Mouse (Mus musculus): Measurements from ENCODE around the gene Emc9. TPM values are rescaled to one million over a fixed set of nuclear protein-coding genes. Genes with fewer than 3 reads are reported as not detected.

Emc9 gene
- total RNA-seq, 2 experiments from 2014 or later: 40.9 to 47.0 TPM

DNA sequence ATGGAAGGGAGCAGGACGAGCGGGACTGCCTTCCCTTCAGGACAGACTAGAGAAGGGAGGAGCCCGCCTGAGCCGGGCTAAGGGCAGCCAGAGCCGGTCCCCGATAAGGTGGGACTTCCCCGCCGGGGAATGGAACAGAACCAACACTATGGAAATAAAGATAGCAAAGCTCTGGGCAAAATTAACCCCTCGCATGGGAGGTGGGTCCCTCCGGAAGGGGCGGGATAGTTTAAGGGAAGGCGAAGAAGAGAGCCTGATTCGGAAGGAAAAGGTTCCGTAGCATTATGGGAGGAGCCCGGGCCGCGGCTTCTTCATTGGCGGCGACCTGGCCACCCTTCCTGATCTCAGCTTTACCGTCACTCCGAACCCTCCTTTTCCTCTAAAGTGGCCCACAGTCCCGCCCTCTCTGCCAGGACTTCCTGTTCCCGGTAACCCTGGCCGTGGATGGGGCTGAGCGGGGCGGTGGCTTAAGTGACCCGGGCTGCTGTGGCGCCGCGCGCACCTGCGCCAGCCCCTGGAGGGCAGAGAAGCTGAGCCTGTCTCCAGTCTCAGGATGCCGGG, 6.3 kb upstream of the Emc9 start, which contains the start of gene Rnf31:
Gene Rnf31, plus strand, starts transcription at position 378 of the 561 bp plus-strand sequence.
- peak; percentile 74 to 87 for DNase-seq (ENCODE audit: low spot score in 2 of 2)

GRCm38 (mm10) chr14:55590748-55591330, 5.7 kb upstream of the Emc9 start, which contains the start of gene Psme2:
Gene Psme2 (minus strand): TSS chr14:55591113.
- DNase-seq (ENCODE audit: low spot score in 2 of 2): peak; percentile 64 to 85

GRCm38 (mm10) chr14:55589771-55590448, 4.8 kb upstream of the Emc9 start:
- DNase-seq (ENCODE audit: low spot score in 2 of 2): no peak

- DNase-seq (ENCODE audit: low spot score in 2 of 2): no peak
These were observed 4.2 kb upstream of the Emc9 start for GRCm38 (mm10) chr14:55589271-55589670.

DNA sequence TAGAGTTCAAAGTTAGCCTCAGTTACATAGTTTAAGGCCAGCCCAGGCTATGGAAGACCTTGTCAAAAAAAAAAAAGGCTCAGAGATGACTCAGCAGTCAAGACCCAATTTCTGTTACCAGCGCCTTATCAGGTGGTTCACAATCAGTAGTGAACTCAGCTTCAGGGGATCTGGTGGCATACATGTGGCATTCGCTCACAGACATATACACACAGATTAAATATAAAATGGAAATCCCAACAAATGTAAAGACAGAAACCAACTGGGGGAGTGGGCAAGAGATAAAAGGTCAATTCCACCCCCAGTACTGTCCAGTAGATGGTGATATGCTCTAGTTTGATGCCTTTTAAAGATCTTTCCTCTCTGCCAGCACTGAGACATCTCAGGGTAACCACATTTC, 1.0 kb upstream of the Emc9 start:
- no peak for DNase-seq (ENCODE audit: low spot score in 2 of 2)

DNA sequence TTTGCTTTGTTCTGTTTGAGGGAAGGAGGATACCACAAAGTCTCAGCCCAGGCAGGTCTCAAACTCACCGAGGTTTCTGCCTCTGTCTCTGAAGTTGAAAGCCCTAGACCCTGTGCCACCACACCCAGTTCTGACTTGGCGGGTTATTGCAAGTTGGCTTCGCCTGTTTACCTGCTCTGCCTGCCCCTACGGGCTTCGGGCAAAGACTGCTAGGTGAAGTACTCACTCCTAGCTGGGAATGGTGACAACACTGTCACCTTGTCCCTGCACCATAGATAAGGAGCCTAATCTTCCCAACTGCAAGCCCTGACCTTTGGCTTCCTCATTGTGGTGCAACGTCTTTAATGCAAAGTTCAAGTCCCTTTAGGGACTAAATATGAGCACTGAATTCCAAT, 461 bp upstream of the Emc9 start:
- no peak for DNase-seq (ENCODE audit: low spot score in 2 of 2)

DNA sequence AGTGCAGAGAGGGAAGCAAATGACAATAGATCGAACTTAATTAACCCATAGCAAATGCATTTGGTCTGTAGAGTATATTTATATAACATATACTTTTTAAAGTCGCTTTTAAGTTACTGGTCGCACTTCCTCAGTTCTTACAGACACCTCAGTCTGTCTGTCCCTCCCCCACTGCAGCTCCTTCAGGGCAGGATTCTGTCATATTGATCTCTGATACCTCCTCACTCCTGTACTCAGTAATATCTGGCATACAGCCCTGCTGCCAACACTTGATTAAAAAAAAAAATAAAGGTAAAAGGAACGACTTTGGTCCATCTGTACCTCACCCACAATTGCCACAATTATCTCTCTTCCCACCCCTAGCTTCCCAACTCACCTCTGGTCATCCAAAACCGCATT, 800 bp downstream of the Emc9 start:
- no peak for DNase-seq (ENCODE audit: low spot score in 2 of 2)

GRCm38 (mm10) chr14:55581981-55582681, 3.0 kb downstream of the Emc9 start:
- no peak for DNase-seq (ENCODE audit: low spot score in 2 of 2)

DNA sequence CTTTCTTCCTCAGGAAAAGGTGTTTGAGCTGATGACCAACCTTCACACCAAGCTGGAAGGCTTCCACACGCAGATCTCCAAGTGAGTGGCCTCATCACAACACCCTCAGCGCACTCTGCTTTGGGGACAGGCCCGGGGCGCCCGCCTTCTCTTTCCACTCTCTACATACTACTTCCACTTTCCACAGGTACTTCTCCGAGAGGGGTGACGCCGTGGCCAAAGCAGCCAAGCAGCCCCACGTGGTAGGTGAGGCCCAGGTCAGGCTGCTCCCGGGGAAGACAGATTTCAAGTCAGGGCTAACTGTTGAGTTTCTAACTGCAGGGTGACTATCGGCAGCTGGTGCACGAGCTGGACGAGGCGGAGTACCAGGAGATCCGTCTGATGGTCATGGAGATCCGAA, 4.4 kb downstream of the Emc9 start:
- no peak for DNase-seq (ENCODE audit: low spot score in 2 of 2)

DNA sequence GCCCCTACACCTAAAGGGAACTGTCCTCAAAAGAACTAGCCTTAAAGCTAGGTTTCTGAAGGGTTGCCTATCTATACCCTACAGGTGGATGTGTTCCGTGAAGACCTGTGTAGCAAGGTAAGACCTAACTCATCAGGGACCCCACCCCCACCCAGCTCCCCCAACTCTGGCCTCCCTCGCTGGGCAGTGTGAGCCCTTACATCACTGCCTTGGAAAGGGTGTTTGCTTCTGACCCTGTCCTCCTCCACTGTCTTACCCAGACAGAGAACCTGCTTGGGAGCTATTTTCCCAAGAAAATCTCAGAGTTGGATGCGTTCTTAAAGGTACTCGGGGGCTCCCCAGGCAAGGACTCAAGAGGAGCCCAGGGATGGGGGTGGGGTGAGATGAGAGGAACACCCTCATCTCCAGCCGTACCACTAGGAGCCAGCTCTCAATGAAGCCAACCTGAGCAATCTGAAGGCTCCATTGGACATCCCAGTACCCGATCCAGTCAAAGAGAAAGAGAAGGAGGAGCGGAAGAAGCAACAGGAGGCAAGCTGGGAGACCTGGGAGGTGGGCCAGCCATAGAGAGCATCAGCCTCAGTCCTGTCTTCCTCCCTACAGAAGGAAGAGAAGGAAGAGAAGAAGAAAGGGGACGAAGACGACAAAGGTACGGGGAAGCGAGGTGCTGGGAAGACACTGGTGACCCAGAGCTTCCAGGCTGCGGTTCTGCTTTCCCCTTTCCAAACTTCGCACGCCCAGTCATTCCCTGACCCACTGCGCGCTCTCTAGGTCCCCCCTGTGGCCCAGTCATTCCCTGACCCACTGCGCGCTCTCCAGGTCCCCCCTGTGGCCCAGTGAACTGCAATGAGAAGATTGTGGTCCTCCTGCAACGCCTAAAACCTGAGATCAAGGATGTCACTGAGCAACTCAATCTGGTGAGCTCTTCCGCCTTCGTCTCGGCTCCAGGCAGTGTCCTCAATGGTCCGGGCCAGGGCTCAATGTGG, 5.3 kb downstream of the Emc9 start:
- DNase-seq (ENCODE audit: low spot score in 2 of 2): no peak

GRCm38 (mm10) chr14:55578668-55579269, 6.3 kb downstream of the Emc9 start:
- DNase-seq (ENCODE audit: low spot score in 2 of 2): peak in 1 of 2 experiments; percentile 48

DNA sequence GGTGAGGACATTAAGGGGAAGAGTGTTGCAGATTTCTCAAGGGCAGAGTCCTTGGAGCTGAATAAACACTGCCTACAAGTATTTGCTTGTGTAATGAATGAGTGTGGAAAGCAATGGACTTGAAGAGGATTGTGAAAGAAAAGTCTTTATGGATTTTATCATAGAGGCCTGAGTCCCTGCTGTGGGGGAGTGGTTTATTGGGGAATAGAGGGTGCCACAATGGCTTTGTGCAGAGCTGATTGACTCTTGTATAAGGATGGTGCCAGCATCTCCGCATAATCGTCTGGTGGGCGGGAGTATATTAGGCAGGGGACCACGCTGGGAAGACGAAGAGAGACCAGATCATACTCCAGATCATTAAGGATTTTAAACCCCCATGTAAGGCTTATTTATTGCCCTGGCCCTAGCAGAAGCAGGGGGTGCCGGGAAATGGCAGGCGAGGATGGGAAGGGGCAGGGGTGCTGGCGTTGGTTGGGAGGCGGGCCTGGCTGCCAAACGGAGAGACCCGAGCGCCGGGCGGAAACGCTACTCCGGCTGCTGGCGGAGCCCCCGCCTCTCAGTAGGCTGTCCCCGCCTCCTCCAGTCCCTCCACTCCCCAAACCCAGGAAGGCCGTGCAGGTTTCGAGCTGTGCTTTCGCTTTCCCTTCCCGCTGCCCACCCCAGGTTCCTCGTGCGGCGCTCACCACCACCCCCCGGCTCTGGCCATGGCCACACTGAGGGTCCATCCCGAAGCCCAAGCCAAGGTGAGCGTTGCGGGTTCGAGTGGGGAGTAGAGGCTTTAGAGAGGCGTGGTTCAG, 7.0 kb downstream of the Emc9 start, which contains the start of gene Psme1:
Gene Psme1, plus strand, starts transcription at position 253 of the 797 bp plus-strand sequence.
- DNase-seq (ENCODE audit: low spot score in 2 of 2): peak; percentile 58 to 70

DNA sequence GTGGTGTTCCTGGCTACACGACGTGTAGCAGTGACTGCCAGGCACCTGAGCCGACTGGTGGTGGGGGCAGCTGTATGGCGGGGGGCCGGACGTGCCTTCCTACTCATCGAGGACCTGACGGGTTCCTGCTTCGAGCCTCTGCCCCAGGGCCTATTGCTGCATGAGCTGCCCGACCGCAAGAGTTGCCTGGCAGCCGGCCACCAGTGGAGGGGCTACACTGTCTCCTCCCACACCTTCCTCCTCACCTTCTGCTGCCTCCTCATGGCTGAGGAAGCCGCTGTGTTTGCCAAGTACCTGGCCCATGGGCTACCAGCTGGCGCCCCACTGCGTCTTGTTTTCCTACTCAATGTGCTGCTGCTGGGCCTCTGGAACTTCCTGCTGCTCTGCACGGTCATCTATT, 8.7 kb downstream of the Emc9 start:
- no peak for DNase-seq (ENCODE audit: low spot score in 2 of 2)

GRCm38 (mm10) chr14:55575711-55576110, 9.4 kb downstream of the Emc9 start:
- no peak for DNase-seq (ENCODE audit: low spot score in 2 of 2)

DNA sequence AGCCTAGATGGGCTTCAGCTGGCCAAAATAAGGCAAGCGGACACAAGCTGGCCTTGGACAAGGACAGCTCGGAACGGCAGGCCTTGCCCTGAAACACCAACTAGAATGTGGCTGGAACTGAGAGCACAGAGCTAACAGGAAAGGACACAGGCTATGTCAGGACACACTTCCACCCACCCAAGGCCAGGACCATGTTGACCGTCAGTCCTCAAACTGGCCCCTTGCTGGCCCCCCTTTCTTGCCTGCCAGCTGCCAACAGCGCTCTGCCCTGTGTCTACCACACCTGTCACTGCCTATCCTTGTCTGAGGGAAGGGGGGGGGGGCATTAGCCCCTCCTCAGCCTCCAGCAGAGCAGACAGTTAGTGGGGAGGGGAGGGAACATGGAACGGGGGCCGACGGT, 9.8 kb downstream of the Emc9 start, which contains the start of gene Fitm1:
Gene Fitm1, plus strand, starts transcription at position 316 of the 400 bp plus-strand sequence.
- no peak for DNase-seq (ENCODE audit: low spot score in 2 of 2)

- DNase-seq (ENCODE audit: low spot score in 2 of 2): no peak
These were observed 13.3 kb downstream of the Emc9 start for GRCm38 (mm10) chr14:55571760-55572159.

GRCm38 (mm10) chr14:55570588-55570987, 14.5 kb downstream of the Emc9 start:
- no peak for DNase-seq (ENCODE audit: low spot score in 2 of 2)

- DNase-seq (ENCODE audit: low spot score in 2 of 2): no peak
These were observed 17.6 kb downstream of the Emc9 start for GRCm38 (mm10) chr14:55567496-55567895.

DNA sequence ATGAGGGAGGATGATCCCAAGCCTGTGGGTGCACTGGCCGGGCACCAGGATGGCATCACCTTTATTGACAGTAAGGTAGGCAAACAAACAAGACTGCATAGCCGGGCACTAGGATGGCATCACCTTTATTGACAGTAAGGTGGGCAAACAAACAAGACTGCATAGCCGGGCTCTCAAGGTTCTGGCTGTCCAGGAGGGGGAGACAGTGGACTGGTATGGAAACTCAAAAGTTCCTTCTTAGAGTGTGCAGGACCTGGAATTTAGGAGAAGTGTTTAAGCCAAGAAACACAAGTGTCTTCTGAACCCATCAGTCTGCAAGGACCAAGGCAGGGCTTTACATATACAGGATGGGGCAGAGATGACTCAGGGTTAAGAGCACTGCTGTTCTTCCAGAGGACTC, 19.4 kb downstream of the Emc9 start:
- no peak for DNase-seq (ENCODE audit: low spot score in 2 of 2)

Measured in adrenal gland, postnatal 4 days (tissue).